9 mouse cellular contexts compared by ENCODE assay signal in genomic region chr7:101088687-101089086, GRCm38 (mm10). TPM values are rescaled to one million over a fixed set of nuclear protein-coding genes. Genes with fewer than 3 reads are reported as not detected.
DNase-seq lines count a peak whose midpoint lies in the region.
"Had no signal": no experiment of that assay in that cellular context is flagged by ENCODE, and none has a peak within 500 bp of the region (broad histone marks: within the 10 kb centered on the region; RNA-seq: fewer than 3 reads in every experiment).

No protein-coding gene starts in this region.

- DNase-seq in frontal cortex, postnatal 36 days (ENCODE audit: low spot score in 2 of 2) = peak; percentile 15 to 22
- DNase-seq in frontal cortex, postnatal 25 days (ENCODE audit: low spot score in 2 of 2) = no peak
- peak; percentile 18 for DNase-seq in 3134 (ENCODE audit: extremely low read depth, insufficient read length, low spot score)
- peak; percentile 63 for DNase-seq in gastrocnemius, postnatal 25 days
- DNase-seq in heart, postnatal 14 days = peak; percentile 37 to 51
- no peak for DNase-seq in thymus, postnatal 36 days
- DNase-seq in thymus, postnatal 0 days (ENCODE audit: low spot score) = no peak
- DNase-seq in cerebellum, adult 18-20 months = no peak
- DNase-seq: cerebellum, adult 11-12 months had no signal

- intact Hi-C loops in heart, postnatal 14 days (cut with DNase I) = no loop called here

RNA-seq across cellular contexts. Expression of gene Fchsd2, which starts 4.0 kb away (rescaled TPM):
- total RNA-seq in gastrocnemius, postnatal 25 days (2021) = 1 to 10 TPM; 6.7 to 7.4 TPM
- total RNA-seq in heart, postnatal 14 days (2021) = 10 to 100 TPM; 28.9 to 31.3 TPM
- 16.9 and 17.8 TPM in 2 replicates for polyA plus RNA-seq in thymus, postnatal 0 days (2015; fragmentation: Nextera tagmentation; extraction: Ambion mirVana)

Comparison
In these comparisons a context has a peak if more than half of its experiments do, and no peak if none do; other contexts are left out.
1. DNase-seq: peak in frontal cortex, postnatal 36 days (2 of 2), 3134 (single experiment), gastrocnemius, postnatal 25 days (single experiment) and heart, postnatal 14 days (2 of 2); none in frontal cortex, postnatal 25 days (0 of 2), thymus, postnatal 36 days (0 of 2), thymus, postnatal 0 days (single experiment) and cerebellum, adult 18-20 months (0 of 2).